Mouse (Mus musculus): ENCODE data around the gene Dcbld2.

Gene Dcbld2

GRCm38 (mm10) chr16:58408062-58408486 is at the start of gene Dcbld2:
Dcbld2 (plus strand) TSS chr16:58408443.
- DNase-seq: peak; percentile 98

DNA sequence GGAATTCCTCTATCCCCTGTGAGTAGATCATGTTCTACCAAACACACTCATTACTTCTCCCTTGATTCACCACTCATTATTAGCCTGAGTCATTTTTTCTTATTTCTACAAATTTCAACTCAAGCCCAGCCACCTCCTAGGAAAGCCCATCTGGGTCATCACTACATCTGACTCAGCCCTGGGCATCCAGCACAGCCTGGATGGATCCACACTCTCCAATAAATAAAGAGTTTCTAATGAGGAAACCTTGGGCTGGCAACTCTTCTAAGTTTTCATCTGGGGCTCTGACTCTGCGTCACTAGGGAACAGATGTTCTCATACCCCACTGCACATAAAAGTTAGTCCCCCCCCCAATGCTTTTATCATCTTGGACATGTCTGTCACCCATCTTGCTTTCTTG is 31.1 kb upstream of the Dcbld2 start:
- DNase-seq: no peak

GRCm38 (mm10) chr16:58377756-58378503 is 30.3 kb upstream of the Dcbld2 start:
- no peak for DNase-seq

DNA sequence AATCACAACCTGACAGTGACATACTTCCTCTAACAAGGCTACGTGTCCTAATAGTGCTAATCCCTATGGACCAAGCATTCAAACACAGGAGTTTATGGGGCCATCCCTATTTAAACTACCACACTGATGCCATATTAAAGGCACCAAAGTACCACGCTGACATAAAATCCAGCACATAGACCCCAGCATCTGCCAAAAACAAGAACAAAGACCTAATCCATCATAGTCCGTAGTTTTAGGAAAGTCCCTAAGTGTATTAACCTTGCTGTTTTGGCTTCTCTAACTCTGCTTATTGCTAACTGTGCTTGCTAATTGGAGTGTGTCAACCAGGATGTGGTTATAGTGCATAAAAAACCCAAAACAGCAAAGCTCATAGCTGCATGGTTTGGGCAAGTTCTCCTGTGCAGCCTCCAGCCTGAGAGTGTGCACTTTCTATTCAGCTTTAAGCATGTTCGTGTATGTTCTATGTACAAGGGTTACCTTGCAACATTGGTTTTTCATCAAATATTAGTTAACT is 21.9 kb upstream of the Dcbld2 start:
- DNase-seq: no peak

DNA sequence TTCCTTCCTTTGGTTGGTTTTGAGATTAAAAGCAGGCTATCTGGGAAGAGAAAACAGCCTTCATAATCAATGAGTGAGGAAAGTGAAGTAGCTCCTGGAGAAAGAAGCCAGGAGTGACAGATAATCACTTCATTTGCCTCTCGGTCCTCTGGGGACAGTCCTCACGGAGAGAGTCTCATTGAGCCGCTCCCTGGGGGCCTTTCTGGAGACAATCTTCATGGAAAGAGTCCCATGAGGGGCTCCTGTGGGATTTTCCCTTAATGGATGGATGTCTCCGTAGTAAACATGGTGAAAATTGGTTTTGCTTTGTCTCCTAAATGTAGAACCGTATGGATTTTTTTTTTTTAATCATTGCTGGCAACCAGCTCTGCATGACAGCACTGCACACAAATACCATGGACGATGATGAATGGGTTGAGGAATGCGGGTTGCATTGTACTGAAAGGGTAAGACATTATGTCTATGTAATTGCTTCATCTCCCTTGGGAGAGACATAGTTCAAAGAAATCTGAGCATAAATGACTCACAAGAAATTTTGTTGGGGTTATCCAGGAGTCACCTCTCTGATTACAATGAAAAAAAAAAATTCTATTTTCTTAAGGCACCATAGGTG is 19.0 kb upstream of the Dcbld2 start:
- no peak for DNase-seq

DNA sequence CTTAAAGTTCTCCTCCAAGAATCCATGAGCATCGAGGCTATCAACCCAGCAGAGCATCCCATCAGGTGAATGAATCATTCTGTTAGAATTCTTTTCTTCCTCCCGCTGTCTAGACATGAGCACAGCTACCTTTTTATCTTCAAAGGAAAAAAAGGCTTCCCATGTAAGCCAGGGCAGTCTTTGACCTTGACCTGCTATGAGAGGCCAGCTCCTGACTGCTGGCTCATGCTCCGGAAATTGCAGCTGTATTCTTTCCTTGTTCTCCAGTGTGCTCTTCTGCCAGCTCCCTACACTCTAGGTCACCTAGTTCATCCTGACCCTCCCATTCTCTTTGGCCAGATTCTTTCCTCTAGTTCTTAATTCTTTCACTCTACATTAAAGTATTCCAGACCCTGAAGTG is 15.2 kb upstream of the Dcbld2 start:
- no peak for DNase-seq

GRCm38 (mm10) chr16:58394156-58394555 is 14.1 kb upstream of the Dcbld2 start:
- DNase-seq: no peak

DNA sequence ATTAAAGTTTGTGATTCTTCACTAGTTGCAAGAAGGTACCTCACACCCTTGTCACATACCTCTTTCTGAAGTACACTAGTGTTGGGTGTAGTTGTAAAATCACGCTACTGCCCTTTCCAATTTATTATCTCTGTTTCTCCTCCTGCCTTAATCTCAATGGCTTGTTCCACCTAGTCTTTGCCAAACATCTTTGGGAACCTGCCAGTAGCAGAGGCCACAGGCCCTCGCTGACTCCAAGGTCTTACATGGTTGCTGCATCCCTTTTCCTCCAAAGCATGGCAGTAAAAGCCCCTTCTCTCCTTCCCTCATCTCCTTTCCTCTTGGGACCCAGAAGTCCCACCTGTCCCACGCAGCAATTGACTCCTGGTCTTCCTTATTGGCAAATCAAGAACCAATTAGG is 9.6 kb upstream of the Dcbld2 start:
- DNase-seq: no peak

DNA sequence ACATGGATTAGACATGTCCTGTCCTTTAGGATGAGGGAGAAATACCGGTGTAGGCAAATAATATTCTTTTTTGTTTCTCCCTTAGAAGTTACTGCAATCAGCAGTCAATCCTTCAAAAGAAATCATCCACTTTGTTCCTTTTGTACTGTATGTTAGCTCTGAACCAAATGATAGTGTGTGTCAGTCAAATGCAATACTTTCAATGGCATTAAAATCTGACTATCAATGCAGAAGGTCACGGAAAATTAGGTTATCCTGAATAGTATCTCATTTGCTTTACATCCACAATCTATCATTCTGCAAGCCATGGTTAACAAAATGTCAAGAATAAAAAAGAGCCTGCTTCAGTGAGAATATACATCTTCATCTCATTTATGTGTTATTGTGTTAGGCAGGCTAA is 7.2 kb upstream of the Dcbld2 start:
- DNase-seq: no peak

DNA sequence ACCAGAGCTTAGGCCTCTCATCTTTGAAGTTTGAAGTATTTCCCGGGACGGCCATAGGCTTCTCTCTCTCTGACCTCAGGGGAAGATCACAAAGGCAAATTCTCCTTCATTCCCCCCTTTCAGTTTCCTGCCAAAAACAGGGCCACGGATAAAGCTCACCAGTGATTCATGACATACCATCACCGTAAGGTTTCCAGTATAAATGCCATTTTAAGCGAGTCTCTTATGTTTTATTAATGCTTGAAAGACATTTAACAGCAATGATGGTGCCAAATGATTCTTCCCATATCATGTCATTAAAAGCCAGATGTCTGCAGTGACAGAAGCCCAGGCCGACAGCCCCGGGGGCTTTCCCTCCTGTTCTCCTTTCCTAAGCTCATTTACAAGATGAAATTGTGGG is 3.6 kb upstream of the Dcbld2 start:
- no peak for DNase-seq

DNA sequence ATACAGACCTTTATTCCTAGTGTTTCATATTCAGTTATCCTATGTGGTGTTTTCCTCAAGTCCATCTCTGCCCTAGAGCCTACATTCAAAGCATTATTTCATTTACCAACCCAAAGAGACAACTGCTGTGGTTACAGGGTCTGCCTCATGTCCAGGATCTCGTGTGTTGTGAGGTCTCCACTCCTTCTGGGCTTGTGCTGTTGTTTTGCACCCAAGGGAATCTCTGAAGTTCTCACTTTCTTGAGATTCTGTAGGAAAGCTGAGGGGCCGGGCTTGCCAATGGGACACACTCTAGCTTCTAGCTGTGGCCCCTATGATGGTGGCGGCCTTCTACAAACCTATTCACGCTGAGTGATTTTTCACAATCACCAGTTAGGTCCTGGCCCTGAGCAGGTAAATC is 3.0 kb upstream of the Dcbld2 start:
- DNase-seq: no peak

DNA sequence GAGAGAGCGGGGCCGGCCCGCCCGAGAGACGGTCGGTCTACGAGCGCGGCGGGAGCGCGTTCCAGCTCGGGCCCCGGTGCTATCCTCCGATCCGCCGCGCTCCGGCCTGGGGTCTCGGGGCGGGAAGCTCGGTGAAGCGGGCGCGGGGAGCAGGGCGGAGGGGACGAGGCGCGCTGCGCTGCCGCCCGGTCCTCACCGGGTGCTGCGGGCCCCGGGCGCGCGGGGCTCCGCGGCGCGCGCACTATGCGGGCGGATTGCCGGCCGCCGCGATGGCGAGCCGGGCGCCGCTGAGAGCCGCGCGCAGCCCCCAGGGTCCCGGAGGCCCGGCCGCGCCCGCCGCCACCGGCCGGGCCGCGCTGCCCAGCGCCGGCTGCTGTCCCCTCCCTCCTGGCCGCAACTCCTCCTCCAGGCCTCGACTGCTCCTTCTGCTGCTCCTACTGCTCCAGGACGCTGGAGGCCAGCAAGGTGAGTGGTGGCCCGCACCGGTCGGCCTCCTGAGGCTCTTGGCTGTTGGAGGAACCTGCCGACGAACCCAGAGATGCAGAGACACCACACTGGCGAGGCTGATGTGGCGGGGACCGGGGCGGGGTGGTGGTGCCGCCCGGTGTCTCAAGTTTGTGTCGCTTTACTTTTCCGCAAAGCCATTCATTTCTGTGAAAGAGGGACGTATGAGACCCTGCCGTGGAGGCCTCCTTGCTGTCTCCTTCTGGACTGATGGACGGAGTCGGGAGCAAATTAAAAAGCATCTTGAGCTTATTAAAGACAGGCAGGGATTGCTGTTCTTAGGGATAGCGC is 441 bp downstream of the Dcbld2 start:
- DNase-seq: peak; percentile 20

DNA sequence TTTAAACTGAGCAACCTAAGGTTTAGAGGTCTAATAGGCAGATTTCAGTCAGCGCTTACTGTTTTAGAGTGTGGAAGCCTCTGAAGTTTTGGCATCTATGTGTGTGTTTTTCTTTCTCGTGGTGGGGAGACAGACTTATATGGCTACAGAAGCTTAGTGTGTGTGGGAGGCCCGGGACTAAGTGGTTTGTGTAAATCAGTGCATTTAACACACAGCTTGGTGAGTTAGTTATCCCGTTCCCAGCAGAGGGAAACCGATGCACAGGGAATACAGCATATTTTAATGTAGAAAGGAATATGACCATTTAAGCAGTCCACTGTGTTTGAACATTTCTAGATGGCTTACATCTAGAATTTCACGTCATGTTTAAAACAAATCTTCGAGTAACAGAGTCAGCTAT is 1.6 kb downstream of the Dcbld2 start:
- DNase-seq: peak; percentile 10

DNA sequence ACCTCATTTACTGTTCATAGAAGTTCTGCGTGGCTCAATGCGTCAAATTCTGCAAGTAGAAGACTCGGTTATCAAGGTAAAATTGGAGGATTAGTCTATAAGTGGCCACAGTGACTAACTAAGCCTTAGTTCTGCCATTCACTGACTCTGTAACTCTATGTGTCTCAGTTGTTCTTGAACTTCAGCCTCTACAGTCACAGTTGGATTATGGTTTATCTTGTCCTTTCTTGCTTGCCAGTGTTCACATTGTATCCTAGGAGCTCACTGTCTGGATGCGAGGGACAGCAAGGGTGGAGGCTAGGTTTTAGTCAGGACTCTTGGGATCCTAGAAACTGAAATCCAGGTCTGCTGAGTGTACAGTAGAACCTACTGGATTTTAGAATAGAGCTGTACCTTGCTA is 6.6 kb downstream of the Dcbld2 start:
- no peak for DNase-seq

GRCm38 (mm10) chr16:58415500-58415899 is 7.3 kb downstream of the Dcbld2 start:
- DNase-seq: no peak

- peak; percentile 58 for DNase-seq
These were observed 13.6 kb downstream of the Dcbld2 start for GRCm38 (mm10) chr16:58421696-58422354.

- no peak for DNase-seq
These were observed 22.0 kb downstream of the Dcbld2 start for GRCm38 (mm10) chr16:58430246-58430645.

GRCm38 (mm10) chr16:58432384-58432783 is 24.1 kb downstream of the Dcbld2 start:
- DNase-seq: no peak

GRCm38 (mm10) chr16:58444735-58445134 is 36.5 kb downstream of the Dcbld2 start:
- DNase-seq: no peak

DNA sequence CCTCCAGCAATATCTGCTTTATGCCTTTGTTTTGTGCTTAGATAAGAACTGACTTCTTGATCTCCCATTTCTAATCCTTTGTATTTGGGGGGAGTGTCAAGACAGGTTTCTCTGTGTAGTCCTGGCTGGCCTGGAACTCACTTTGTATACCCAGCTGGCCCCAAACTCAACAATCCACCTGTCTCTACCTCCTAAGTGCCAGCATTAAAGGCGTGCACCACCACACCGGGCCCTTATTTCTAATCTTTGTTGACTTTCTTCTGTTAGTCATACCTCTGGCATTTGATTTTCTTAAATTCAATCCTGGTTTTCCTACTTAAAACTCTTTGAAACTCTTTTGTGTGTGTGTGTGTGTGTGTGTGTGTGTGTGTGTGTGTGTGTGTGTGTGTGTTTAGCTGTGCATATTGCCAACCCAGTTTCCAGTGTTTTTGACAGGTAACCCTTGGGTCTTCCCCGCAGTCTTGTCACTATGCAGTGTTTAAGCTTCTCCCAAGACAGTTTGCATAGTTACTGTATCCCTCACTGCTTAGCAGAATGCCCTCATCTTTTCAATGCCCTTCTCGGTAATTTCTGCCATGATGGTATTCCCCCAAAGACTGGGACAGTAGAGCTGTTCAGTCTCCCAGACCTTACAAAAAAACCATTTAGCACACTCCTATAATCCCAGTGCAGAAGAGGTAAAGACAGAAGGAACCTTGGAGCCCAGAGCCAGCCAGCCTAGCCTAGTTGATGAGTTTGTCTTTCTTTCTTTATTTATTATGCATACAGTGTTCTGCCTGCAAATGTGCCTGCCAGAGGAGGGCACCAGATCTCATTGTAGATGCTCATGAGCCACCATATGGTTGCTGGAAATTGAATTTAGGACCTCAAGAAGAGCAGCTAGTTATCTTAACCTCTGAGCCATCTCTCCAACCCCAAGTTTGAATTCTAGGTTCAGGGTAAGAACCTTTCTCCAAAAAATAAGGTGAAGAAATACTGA is 38.3 kb downstream of the Dcbld2 start:
- no peak for DNase-seq

DNA sequence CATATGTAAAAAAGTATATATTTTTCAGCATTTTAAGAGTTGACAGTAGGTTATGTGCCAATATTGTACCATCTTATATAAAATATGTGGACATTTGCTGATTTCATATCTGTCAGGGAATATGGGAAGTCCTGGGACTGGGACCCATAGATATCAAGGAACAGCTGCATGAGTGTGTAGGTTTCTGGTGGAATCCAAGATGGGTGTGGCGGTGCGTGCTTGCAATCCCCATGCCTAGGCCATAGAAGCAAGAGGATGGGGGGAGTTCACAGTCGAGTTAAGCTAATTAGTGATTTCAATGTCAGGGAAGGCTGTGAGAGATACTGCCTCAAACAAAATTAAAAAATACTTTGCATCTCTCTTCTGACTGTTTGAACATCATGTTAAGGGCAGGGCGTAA is 40.8 kb downstream of the Dcbld2 start:
- DNase-seq: no peak

- DNase-seq: no peak
These were observed 42.4 kb downstream of the Dcbld2 start for GRCm38 (mm10) chr16:58450648-58451047.

All from layer of hippocampus, adult 9-11 months (tissue).